Mouse (Mus musculus): Measurements from ENCODE around the gene Cltc. TPM values are rescaled to one million over a fixed set of nuclear protein-coding genes. Genes with fewer than 3 reads are reported as not detected.

The Cltc gene
- total RNA-seq, 2 experiments from 2014 or later = 373 to 393 TPM

- no peak for DNase-seq
- intact Hi-C loops (cut with DNase I) = loop anchor here (5.0 kb wide), 1 partner anchor 85 kb away; no protein-coding TSS in a partner anchor
Measured at GRCm38 (mm10) chr11:86652578-86652979, 104.8 kb downstream of the Cltc start.

GRCm38 (mm10) chr11:86650676-86651075, 106.7 kb downstream of the Cltc start:
- intact Hi-C loops (cut with DNase I) = loop anchor here (5.0 kb wide), 1 partner anchor 83 kb away; no protein-coding TSS in a partner anchor
- no peak for DNase-seq

GRCm38 (mm10) chr11:86649542-86649941, 107.8 kb downstream of the Cltc start:
- intact Hi-C loops (cut with DNase I) = no loop called here

GRCm38 (mm10) chr11:86647706-86648447, 109.5 kb downstream of the Cltc start:
- no peak for DNase-seq
- intact Hi-C loops (cut with DNase I) = no loop called here

More at GRCm38 (mm10) chr11:86649542-86649941, 107.8 kb downstream of the Cltc start:
- DNase-seq = no peak

GRCm38 (mm10) chr11:86646885-86647459, 110.4 kb downstream of the Cltc start:
- intact Hi-C loops (cut with DNase I) = no loop called here

GRCm38 (mm10) chr11:86646136-86646834, 111.1 kb downstream of the Cltc start:
- no peak for DNase-seq

More at GRCm38 (mm10) chr11:86646885-86647459, 110.4 kb downstream of the Cltc start:
- DNase-seq = no peak

GRCm38 (mm10) chr11:86644553-86644952, 112.8 kb downstream of the Cltc start:
- DNase-seq = no peak

More at GRCm38 (mm10) chr11:86646136-86646834, 111.1 kb downstream of the Cltc start:
- intact Hi-C loops (cut with DNase I) = no loop called here

More at GRCm38 (mm10) chr11:86644553-86644952, 112.8 kb downstream of the Cltc start:
- intact Hi-C loops (cut with DNase I) = no loop called here

Other genes with a start within 250 kb of the Cltc start
- 10 to 100 TPM; 45.5 to 48.7 TPM for gene Rps6kb1, start 212.8 kb downstream of the Cltc start, total RNA-seq (2021)
- 1 to 10 TPM; 5.0 to 5.8 TPM for gene Tubd1, start 212.6 kb downstream of the Cltc start, total RNA-seq (2021)
- gene Vmp1, start 73.7 kb downstream of the Cltc start, total RNA-seq (2021) = 100 to 1,000 TPM; 103 to 113 TPM
- gene Ptrh2, start 73.6 kb downstream of the Cltc start, total RNA-seq (2021) = 10 to 100 TPM; 15.1 to 18.5 TPM
- 10 to 100 TPM; 20.5 to 20.8 TPM for gene Dhx40, start 50.2 kb upstream of the Cltc start, total RNA-seq (2021)
- 1 to 10 TPM; 6.0 to 6.4 TPM for gene Ypel2, start 236.1 kb upstream of the Cltc start, total RNA-seq (2021)